Mouse (Mus musculus) hematopoietic multipotent progenitor cell, adult 10-12 weeks (in vitro differentiated cells): ENCODE measurements around the gene Pnpla5. TPM values are rescaled to one million over a fixed set of nuclear protein-coding genes. Genes with fewer than 3 reads are reported as not detected.

Source experiments
- polyA plus RNA-seq: library from polyadenylated mRNA; stranded (reverse); fragments of >175 nt; gene quantifications from 2 replicates; pipeline ENCODE4 v1.2.3, GENCODE M21; 2012; ENCODE audit warnings: low replicate concordance

The Pnpla5 gene
- 0.15 TPM in 1 of 2 replicates, not detected in the other for polyA plus RNA-seq

DNA sequence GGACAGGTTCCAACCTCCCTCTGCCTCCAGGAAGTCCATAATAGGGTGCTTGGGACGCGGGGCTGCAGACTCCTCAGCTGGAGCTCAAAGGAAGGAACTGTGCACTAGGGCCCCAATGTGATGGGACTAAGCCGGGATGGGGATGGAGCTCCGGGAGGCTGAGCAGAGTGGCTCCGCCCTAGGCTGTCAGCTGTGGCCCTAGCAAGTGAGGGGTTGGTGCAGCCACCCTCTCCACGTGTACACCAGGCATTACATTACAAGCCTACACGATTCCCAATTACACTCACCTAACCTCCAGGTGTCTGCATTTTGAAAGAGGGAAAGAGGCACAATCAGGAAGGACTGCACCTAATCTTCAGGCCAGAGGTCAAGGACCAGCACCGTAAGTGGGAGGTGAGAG, at the start of gene Pnpla5:
Pnpla5 (minus strand) TSS at position 101 of the 400 bp plus-strand sequence.

DNA sequence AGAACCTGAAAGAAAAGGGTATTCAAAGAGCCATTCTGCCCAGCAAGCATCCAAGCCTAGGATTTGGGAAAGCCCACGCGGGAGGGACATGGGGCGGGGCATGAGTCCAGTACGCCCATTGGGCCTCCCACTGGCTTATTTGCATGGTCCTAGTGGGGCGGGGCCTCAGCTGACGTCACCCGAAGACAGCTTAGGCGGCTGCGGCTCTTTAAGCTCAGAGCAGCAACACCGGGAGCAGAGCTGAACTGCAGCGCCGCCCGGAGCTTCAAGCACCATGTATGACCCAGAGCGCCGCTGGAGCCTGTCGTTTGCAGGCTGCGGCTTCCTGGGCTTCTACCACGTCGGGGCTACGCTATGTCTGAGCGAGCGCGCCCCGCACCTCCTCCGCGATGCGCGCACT, 44.6 kb upstream of the Pnpla5 start, which contains the start of gene Pnpla3:
Pnpla3 (plus strand) TSS at position 238 of the 400 bp plus-strand sequence.

DNA sequence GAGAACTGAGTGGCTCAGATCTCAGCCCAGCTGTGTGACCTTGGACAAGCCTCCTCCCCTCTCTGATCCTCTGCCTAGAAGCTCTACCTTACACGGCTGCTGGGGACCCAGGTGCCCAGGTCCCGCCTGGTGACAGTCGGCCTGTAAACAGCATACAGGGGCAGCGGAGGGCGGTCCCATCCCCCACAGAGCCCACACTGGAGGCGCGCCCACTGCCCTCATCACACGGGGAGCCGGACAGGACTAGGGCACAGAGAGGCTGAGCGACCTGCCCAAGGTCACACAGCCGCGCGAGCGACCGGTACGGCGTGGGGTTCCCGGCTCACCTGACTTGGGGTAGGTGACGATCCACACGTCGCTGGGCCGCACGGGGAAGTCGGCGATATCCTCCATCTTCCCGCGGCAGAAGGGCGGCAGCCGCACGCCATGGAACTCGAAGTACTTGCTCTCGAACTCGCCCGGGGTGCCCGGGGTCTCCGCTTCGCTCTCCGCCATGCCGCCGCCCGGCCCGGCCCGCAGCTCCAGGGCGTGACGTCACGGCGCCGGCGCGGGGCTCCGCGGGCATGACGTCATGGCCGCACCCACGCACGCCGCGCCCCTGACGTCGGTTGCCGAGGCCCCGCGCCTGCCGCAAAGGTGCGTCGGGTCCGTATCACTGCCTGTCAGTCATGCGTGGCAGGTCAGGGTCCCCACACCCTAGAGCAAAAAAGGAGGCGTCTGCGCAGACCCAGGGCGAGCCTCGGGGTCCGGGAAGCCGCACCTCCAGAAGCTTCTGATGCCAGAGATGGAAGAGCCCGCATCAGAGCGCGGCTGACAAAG, 17.7 kb downstream of the Pnpla5 start, which contains the start of gene Sult4a1:
Sult4a1 (minus strand) TSS at position 650 of the 819 bp plus-strand sequence.

DNA sequence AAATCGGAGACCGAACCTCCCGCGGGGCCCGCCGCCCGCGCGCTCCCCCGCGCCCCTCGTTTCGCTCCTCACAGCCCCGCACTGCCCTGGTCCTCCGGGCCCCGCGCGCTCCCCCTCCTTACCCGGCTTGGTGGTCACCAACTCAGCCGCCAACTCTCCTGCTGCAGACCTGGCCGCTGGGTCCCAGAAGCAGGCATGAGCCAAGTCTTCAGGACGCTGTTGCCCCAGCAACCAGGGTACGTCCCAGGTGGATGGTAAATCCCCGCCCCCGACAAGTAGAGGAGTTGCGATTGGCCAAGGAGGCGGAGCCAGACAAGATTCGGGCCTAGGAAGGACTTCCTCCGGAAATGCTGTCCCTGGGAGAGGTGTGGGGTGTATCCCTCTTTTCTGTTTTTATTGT, 57.8 kb downstream of the Pnpla5 start, which contains the start of gene Efcab6:
Efcab6 (minus strand) TSS at position 240 of the 400 bp plus-strand sequence.

Other genes with a start within 250 kb of the Pnpla5 start
- not detected in 2 replicates for gene Efcab6, start 57.8 kb downstream of the Pnpla5 start, polyA plus RNA-seq
- gene Sult4a1, start 17.4 kb downstream of the Pnpla5 start, polyA plus RNA-seq = 0.43 TPM in 1 of 2 replicates, not detected in the other
- 0.09 TPM in 1 of 2 replicates, not detected in the other for gene Pnpla3, start 44.7 kb upstream of the Pnpla5 start, polyA plus RNA-seq
- 19.4 and 22.0 TPM in 2 replicates for gene Samm50, start 69.1 kb upstream of the Pnpla5 start, polyA plus RNA-seq
- gene Parvb, start 108.9 kb upstream of the Pnpla5 start, polyA plus RNA-seq = 4.2 and 10.6 TPM in 2 replicates
- gene Parvg, start 200.9 kb upstream of the Pnpla5 start, polyA plus RNA-seq = 30.2 and 79.7 TPM in 2 replicates